Mouse (Mus musculus) hindbrain, embryonic 12.5 days (tissue): Measurements from ENCODE around the gene Zfp687. TPM values are rescaled to one million over a fixed set of nuclear protein-coding genes. Genes with fewer than 3 reads are reported as not detected.
A peak's percentile ranks its signal among the peaks of the same experiment; 100 is the strongest.

Source experiments
- ATAC-seq: fragments of 200-750 bp; cut with Nextera tagmentation; 2 replicates; pipeline ENCODE4 v1.8.0; 2017; ENCODE audit warnings: moderate TSS enrichment; ENCODE audit not compliant: low FRiP score
- H3K27ac ChIP-seq: fragments of 300-500 bp; sonication (generic); 2 replicates; pipeline ENCODE4 v1.5.1; 2016; ENCODE audit warnings: mild to moderate bottlenecking
- H3K27me3 ChIP-seq: fragments of 300-500 bp; sonication (generic); 2 replicates; pipeline ENCODE4 v1.6.1; 2016; ENCODE audit warnings: mild to moderate bottlenecking
- H3K36me3 ChIP-seq: fragments of 300-500 bp; sonication (generic); 2 replicates; pipeline ENCODE4 v1.6.1; 2016; ENCODE audit warnings: mild to moderate bottlenecking
- H3K4me1 ChIP-seq: fragments of 300-500 bp; sonication (generic); 2 replicates; pipeline ENCODE4 v1.6.1; 2016
- H3K4me2 ChIP-seq: fragments of 300-500 bp; sonication (generic); replicated peaks from 2 replicates; pipeline ENCODE4 v1.6.1; 2016; ENCODE audit warnings: mild to moderate bottlenecking
- H3K4me3 ChIP-seq: fragments of 300-500 bp; sonication (generic); 2 replicates; pipeline ENCODE4 v1.5.1; 2016; ENCODE audit warnings: mild to moderate bottlenecking
- H3K9ac ChIP-seq: fragments of 300-500 bp; sonication (generic); 2 replicates; pipeline ENCODE4 v1.6.1; 2016; ENCODE audit warnings: mild to moderate bottlenecking, moderate library complexity
- H3K9me3 ChIP-seq: fragments of 300-500 bp; sonication (generic); replicated peaks from 2 replicates; pipeline ENCODE4 v1.6.1; 2016; ENCODE audit warnings: mild to moderate bottlenecking
- WGBS: fragments of 180-500 bp; shearing (Covaris S2); methylation state at CpG from one replicate; pipeline ENCODE4 v1.1.7; 2016; 5-methylcytosine and 5-hydroxymethylcytosine counted together
- polyA plus RNA-seq: library from polyadenylated mRNA; unstranded; fragments of >200 nt; fragmentation: Nextera tagmentation; extraction: Ambion mirVana; gene quantifications from 2 replicates; pipeline ENCODE4 v1.2.1, GENCODE M21; 2016

Zfp687 gene
- polyA plus RNA-seq, 1 experiment from 2014 or later = 32.8 TPM

DNA sequence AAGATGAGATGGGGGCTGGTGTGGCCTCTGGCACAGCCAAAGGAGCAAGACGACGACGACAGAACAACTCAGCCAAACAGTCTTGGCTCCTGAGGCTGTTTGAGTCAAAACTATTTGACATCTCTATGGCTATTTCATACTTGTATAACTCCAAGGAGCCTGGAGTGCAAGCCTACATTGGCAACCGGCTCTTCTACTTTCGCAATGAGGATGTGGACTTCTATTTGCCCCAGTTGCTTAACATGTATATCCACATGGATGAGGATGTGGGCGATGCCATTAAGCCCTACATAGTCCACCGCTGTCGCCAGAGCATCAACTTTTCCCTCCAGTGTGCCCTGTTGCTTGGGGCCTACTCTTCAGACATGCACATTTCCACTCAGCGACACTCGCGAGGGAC is 30.9 kb downstream of the Zfp687 start:
- WGBS = 93% methylated on average over 11 of the region's 11 CpGs
- Histone ChIP-seq H3K4me3 (no peak overlapping the region), H3K27ac (no peak overlapping the region), H3K9ac (no peak overlapping the region), H3K4me2 (no peak overlapping the region), H3K4me1 (peaks cover 6% of the 10 kb centered on the region; the same call in 1 of the 2 replicates), H3K36me3 (peaks cover 36% of the 10 kb centered on the region), H3K27me3 (no peaks in the 10 kb centered on the region), H3K9me3 (no peaks in the 10 kb centered on the region)
- no peak for ATAC-seq

DNA sequence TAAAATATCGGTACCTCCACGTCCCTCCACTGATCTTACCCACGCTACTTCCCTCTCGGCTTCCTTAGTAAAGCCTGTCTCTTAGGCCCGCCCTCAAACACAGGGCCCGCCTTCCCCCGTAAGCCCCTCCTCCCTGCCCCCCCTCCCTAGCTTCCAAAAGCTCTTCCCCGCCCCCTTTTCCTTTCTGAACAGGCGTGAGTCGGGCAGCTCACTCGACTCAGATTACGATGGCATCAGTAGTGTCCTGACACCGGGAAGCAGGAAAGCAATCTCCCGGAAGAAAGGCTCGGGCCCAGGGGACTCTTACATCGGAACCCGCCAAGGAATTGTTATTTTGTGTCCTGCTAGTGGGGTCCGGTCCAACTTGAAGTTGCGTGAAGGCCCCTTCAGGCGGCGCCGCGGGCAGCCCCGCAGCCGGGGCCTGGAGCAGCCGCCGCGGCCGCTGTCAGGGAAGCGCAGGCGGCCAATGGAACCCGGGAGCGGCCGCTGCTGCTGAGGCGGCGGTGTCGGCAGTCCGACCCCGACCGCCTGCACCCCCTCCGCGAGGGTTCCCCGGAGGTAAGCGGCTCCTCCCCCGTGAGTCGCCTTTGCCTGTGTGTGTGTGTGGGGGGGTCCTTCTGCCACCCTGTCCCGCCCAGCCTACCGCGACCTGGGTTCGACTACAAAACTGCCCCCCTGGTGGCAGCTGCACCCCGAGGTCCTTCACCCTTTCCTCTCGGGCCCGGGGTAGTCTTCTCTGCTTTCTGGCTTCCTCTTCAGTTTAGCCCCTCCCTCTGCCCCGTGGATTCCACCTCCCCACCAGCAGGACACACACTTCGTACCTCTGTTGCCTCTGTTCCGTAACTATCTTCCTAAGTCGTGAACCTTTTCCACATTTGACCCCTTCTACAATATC is 40.5 kb downstream of the Zfp687 start, which contains the start of gene Pi4kb:
Gene Pi4kb (plus strand): TSS at position 204 of the 895 bp plus-strand sequence.
- under 1% methylated on average over 49 of the region's 57 CpGs for WGBS
- H3K27ac ChIP-seq = peak within 1 kb of the TSS; percentile 89
- peak within 1 kb of the TSS; percentile 89 for H3K4me3 ChIP-seq
- peak within 1 kb of the TSS; percentile 92 for H3K9ac ChIP-seq
- H3K36me3 ChIP-seq = peaks cover 13% of the 10 kb centered on the region; the same call in 1 of the 2 replicates
- ATAC-seq = peak; percentile 95
- peak within 1 kb of the TSS; percentile 71 for H3K4me2 ChIP-seq
- H3K4me1 ChIP-seq = peaks cover 18% of the 10 kb centered on the region
- no peaks in the 10 kb centered on the region for H3K9me3 ChIP-seq
- no peaks in the 10 kb centered on the region for H3K27me3 ChIP-seq

DNA sequence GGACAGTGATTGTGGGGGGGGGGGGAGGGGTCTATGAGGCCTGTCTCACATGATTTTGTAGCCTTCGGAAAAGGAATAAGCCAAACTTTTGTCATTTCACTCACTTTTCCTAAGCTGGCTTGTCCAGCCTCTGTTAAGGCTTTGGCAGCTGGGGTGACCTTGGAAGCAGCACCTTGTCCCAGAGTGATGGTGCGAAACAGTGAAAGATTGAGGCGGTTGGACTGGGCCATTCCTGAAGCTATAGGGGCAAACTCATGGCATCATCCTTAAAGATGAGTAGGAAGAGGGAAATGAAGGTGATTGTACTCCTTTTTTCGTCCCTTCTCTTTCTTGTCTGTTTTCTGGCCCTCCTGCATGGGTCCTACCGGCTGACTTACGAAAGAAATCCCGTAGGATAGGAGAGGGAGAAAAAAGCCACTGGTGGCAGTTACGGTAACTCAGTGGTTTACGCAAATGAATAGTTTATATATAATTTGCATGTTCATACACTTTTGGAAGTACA is 41.2 kb downstream of the Zfp687 start:
- peak overlapping the region; percentile 58 for H3K9ac ChIP-seq
- 16% methylated on average over 9 of the region's 9 CpGs for WGBS
- H3K4me1 ChIP-seq = peaks cover 18% of the 10 kb centered on the region
- H3K36me3 ChIP-seq = peaks cover 13% of the 10 kb centered on the region; the same call in 1 of the 2 replicates
- no peaks in the 10 kb centered on the region for H3K9me3 ChIP-seq
- peak overlapping the region; percentile 71 for H3K4me2 ChIP-seq
- H3K27me3 ChIP-seq = no peaks in the 10 kb centered on the region
- H3K4me3 ChIP-seq = peak overlapping the region; percentile 89
- ATAC-seq = peak; percentile 53
- H3K27ac ChIP-seq = peak overlapping the region; percentile 89; the same call in 1 of the 2 replicates

DNA sequence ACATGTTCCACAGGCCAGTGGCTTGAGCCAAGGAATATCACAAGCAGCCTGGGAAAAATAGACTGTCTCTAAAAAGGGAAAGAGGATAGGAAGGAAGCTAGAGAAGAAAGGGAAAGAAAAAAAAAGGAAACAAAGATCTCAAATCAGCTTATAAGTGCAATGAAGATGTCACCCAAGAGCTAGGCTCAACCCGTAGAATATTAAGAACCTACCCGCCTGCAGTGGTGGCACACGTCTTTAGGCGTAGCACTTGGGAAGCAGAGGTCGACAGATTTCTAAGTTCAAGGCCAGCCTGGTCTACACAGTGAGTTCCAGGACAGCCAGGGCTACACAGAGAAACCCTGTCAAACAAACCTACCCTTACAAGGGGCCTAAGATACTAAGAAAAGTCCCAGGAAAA is 41.6 kb downstream of the Zfp687 start:
- Histone ChIP-seq H3K9ac (no peak overlapping the region), H3K4me3 (peak overlapping the region; percentile 89; the same call in 1 of the 2 replicates), H3K27me3 (no peaks in the 10 kb centered on the region), H3K9me3 (no peaks in the 10 kb centered on the region), H3K27ac (no peak overlapping the region), H3K4me2 (peak overlapping the region; percentile 71), H3K4me1 (peaks cover 18% of the 10 kb centered on the region), H3K36me3 (peaks cover 13% of the 10 kb centered on the region; the same call in 1 of the 2 replicates)
- 0 out of 2 replicates have a peak, but pooled peaks have one; percentile 6 for ATAC-seq
- WGBS = 81% methylated on average over 5 of the region's 5 CpGs

DNA sequence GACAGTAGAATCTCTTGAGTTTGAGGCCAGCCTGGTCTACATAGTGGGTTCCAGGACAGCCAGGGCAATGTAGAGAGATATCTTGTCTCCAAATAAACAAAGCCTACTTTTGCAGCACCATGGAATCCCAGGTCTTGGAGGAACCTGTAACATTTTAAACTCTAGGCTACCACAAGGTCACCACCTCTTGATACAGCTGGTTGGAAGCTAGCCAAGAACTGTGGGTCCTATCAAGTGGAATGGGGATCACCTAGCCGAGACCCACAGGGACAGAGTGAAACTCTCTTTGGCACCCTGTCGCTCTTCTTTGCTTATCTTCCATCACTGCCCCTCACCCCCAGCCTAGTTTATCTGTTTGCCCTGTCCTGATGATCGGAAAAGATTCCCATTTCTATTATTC is 42.7 kb downstream of the Zfp687 start:
- Histone ChIP-seq H3K9ac (no peak overlapping the region), H3K4me3 (no peak overlapping the region), H3K9me3 (no peaks in the 10 kb centered on the region), H3K27ac (no peak overlapping the region), H3K27me3 (no peaks in the 10 kb centered on the region), H3K4me1 (peaks cover 18% of the 10 kb centered on the region), H3K36me3 (peaks cover 7% of the 10 kb centered on the region; the same call in 1 of the 2 replicates), H3K4me2 (no peak overlapping the region)
- ATAC-seq = no peak
- WGBS = 81% methylated on average over 3 of the region's 3 CpGs

DNA sequence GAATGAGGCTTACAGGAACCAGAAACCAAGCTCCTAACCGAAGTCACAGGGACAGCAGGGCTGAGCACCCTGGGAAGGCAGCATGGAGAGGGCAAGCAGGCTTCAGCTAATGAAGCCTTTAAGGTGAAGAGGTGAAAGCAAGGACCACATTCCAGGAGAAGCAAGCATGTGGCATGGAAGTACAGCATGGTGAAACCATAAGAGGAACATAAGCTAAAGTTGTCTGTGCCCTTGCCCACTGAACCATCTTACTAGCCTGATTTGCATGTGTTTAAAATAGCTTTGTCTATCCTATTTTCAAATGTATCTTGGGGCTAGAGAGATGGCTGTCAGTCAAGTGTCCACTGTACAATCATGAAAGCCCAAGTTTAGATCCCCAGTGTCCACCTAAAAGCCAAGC is 49.4 kb downstream of the Zfp687 start:
- Histone ChIP-seq H3K36me3 (no peaks in the 10 kb centered on the region), H3K27ac (no peak overlapping the region), H3K27me3 (no peaks in the 10 kb centered on the region), H3K4me2 (no peak overlapping the region), H3K9ac (no peak overlapping the region), H3K4me1 (no peaks in the 10 kb centered on the region), H3K4me3 (no peak overlapping the region), H3K9me3 (no peaks in the 10 kb centered on the region)
- 69% methylated on average over 1 of the region's 1 CpGs for WGBS
- no peak for ATAC-seq

DNA sequence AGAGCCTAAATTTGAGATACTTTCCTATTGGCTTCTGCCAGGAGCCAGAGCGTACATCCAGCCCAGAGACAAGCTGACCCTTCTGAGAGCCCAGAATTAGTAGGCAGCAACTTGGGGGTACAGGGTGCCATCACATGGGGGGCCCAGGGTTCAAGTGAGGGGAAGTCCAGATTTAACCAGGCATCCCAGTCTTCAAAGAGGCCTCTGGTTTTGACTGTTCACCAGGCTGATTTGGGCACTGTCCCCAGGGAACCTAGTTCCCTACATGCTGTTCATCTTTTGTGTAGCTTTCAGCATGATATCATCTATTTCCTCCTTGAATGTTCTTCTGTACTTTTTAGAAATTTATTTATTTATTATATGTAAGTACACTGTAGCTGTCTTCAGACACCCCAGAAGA is 50.3 kb downstream of the Zfp687 start:
- Histone ChIP-seq H3K27me3 (no peaks in the 10 kb centered on the region), H3K4me3 (no peak overlapping the region), H3K9me3 (no peaks in the 10 kb centered on the region), H3K9ac (no peak overlapping the region), H3K27ac (no peak overlapping the region), H3K4me1 (no peaks in the 10 kb centered on the region), H3K36me3 (no peaks in the 10 kb centered on the region), H3K4me2 (no peak overlapping the region)
- no peak for ATAC-seq
- WGBS = 97% methylated on average over 1 of the region's 1 CpGs

DNA sequence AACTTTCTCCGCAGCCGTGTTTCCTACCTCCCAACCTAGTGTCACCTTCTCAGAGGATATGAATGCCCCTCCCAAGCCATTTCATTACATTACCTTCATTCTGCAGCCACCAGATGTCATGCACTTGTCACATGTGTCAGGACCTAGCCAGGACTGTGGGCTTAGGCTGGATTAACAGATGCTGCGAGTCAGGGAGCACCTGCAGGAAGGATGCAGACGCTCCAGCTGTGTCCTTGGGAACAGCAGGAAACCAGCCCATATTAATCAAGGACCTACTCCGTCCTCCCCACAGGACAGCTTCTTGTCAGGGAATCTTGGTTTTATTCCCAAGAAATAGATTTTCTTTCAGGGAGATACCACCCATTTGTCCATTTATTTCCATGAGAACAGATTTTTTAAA is 54.9 kb downstream of the Zfp687 start:
- 54% methylated on average over 5 of the region's 5 CpGs for WGBS
- Histone ChIP-seq H3K9ac (no peak overlapping the region), H3K4me3 (no peak overlapping the region), H3K36me3 (peaks cover 33% of the 10 kb centered on the region), H3K4me2 (no peak overlapping the region), H3K4me1 (peaks cover 3% of the 10 kb centered on the region; the same call in 1 of the 2 replicates), H3K27ac (no peak overlapping the region), H3K27me3 (no peaks in the 10 kb centered on the region), H3K9me3 (no peaks in the 10 kb centered on the region)
- no peak for ATAC-seq

DNA sequence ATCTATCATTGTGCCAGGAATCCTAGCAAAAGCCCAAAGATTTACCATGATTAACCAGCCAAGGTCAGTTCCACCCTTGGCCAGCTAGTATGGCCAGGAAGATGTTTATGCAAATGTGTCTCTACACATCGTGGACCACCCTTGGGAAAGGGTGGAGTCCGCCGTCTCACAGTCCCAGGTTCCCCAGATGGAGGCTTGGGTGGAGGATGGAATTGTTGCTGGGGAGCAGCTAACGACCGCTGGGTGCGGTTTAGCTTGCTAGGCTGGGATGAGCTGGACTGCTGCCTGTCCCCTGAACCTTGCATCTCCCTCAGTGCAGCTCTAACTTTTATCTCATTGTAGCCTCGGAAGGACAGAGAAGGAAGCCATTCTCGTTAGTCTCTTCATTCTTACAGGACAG is 55.4 kb downstream of the Zfp687 start:
- Histone ChIP-seq H3K4me3 (no peak overlapping the region), H3K9me3 (no peaks in the 10 kb centered on the region), H3K4me1 (peaks cover 7% of the 10 kb centered on the region), H3K27me3 (no peaks in the 10 kb centered on the region), H3K27ac (no peak overlapping the region), H3K36me3 (peaks cover 33% of the 10 kb centered on the region), H3K4me2 (no peak overlapping the region), H3K9ac (no peak overlapping the region)
- WGBS = 57% methylated on average over 8 of the region's 8 CpGs
- no peak for ATAC-seq

DNA sequence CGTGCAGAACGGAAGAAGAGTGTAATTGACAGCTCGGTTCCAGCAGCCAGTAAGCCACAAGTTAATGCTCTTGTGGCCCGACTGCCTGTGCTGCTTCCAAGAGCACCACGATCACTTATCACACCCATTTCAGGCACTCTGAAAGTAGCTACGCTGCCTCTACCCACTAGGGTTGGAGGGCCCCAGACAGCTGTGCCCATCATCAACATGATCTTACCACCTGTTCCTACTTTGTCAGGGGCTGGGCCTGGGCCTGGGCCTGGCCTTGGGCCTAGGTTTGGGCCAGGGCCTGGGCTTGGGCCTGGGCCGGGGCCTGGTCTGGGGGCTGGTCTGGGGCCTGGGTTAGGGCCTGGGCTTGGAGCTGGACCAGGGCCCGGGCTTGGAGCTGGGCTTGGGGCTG is 57.0 kb downstream of the Zfp687 start:
- H3K27me3 ChIP-seq = no peaks in the 10 kb centered on the region
- WGBS = 93% methylated on average over 8 of the region's 8 CpGs
- H3K36me3 ChIP-seq = peaks cover 33% of the 10 kb centered on the region
- H3K4me1 ChIP-seq = peaks cover 12% of the 10 kb centered on the region
- no peak overlapping the region for H3K4me3 ChIP-seq
- H3K27ac ChIP-seq = no peak overlapping the region
- ATAC-seq = no peak
- no peak overlapping the region for H3K9ac ChIP-seq
- H3K9me3 ChIP-seq = no peaks in the 10 kb centered on the region
- H3K4me2 ChIP-seq = no peak overlapping the region
